Mouse (Mus musculus): Measurements from ENCODE around the gene Elavl4. TPM values are rescaled to one million over a fixed set of nuclear protein-coding genes. Genes with fewer than 3 reads are reported as not detected.

Elavl4 gene
- polyA plus RNA-seq, 1 experiment from 2014 or later: 357 TPM

- Histone ChIP-seq H3K9ac (no peak overlapping the region), H3K4me3 (replicated peaks; ENCODE audit: low read length) (no peak overlapping the region), H3K4me2 (replicated peaks) (no peak overlapping the region), H3K27me3 (ENCODE audit: control insufficient read depth, insufficient read depth, low read length) (no peaks in the 10 kb centered on the region), H3K9me3 (ENCODE audit: control insufficient read depth, low read length) (no peaks in the 10 kb centered on the region), H3K27ac (no peak overlapping the region), H3K36me3 (replicated peaks; ENCODE audit: control insufficient read depth, insufficient read depth) (no peaks in the 10 kb centered on the region), H3K4me1 (replicated peaks; ENCODE audit: control insufficient read depth, insufficient read depth, low read length) (no peaks in the 10 kb centered on the region)
- ATAC-seq (ENCODE audit: low FRiP score) (no peak), DNase-seq (ENCODE audit: low spot score) (no peak)
- 71% methylated on average over 11 of the region's 11 CpGs for WGBS
These were observed 45.1 kb downstream of the Elavl4 start for GRCm38 (mm10) chr4:110306559-110306958.

- H3K36me3 ChIP-seq (replicated peaks; ENCODE audit: control insufficient read depth, insufficient read depth): no peaks in the 10 kb centered on the region
- no peak overlapping the region for H3K4me3 ChIP-seq (replicated peaks; ENCODE audit: low read length)
- H3K9me3 ChIP-seq (ENCODE audit: control insufficient read depth, low read length): no peaks in the 10 kb centered on the region
- 94% methylated on average over 3 of the region's 3 CpGs for WGBS
- H3K27me3 ChIP-seq (ENCODE audit: control insufficient read depth, insufficient read depth, low read length): no peaks in the 10 kb centered on the region
- H3K27ac ChIP-seq: no peak overlapping the region
- ATAC-seq (ENCODE audit: low FRiP score) (no peak), DNase-seq (ENCODE audit: low spot score) (no peak)
- H3K9ac ChIP-seq: no peak overlapping the region
- H3K4me1 ChIP-seq (replicated peaks; ENCODE audit: control insufficient read depth, insufficient read depth, low read length): peaks cover 8% of the 10 kb centered on the region; the same call in 1 of the 2 replicates
- H3K4me2 ChIP-seq (replicated peaks): no peak overlapping the region
These were observed 55.9 kb downstream of the Elavl4 start for GRCm38 (mm10) chr4:110295793-110296192.

GRCm38 (mm10) chr4:110293238-110293637 lies 58.5 kb downstream of the Elavl4 start:
- no peak overlapping the region for H3K4me2 ChIP-seq (replicated peaks)
- peaks cover 11% of the 10 kb centered on the region; the same call in 1 of the 2 replicates for H3K4me1 ChIP-seq (replicated peaks; ENCODE audit: control insufficient read depth, insufficient read depth, low read length)
- no peak overlapping the region for H3K27ac ChIP-seq
- 55% methylated on average over 5 of the region's 5 CpGs for WGBS
- H3K27me3 ChIP-seq (ENCODE audit: control insufficient read depth, insufficient read depth, low read length): no peaks in the 10 kb centered on the region
- ATAC-seq (ENCODE audit: low FRiP score) (no peak), DNase-seq (ENCODE audit: low spot score) (no peak)
- no peaks in the 10 kb centered on the region for H3K9me3 ChIP-seq (ENCODE audit: control insufficient read depth, low read length)
- H3K36me3 ChIP-seq (replicated peaks; ENCODE audit: control insufficient read depth, insufficient read depth): no peaks in the 10 kb centered on the region
- H3K4me3 ChIP-seq (replicated peaks; ENCODE audit: low read length): no peak overlapping the region
- 0 out of 2 replicates have a peak overlapping the region, but pooled peaks have one; percentile 16 for H3K9ac ChIP-seq

- H3K9ac ChIP-seq: peak overlapping the region; percentile 12; the same call in 1 of the 2 replicates
- H3K4me1 ChIP-seq (replicated peaks; ENCODE audit: control insufficient read depth, insufficient read depth, low read length): peaks cover 14% of the 10 kb centered on the region
- ATAC-seq (ENCODE audit: low FRiP score): peak; percentile 25; the same call in 1 of the 2 replicates
- no peaks in the 10 kb centered on the region for H3K36me3 ChIP-seq (replicated peaks; ENCODE audit: control insufficient read depth, insufficient read depth)
- peak overlapping the region; percentile 60 for H3K4me2 ChIP-seq (replicated peaks)
- H3K9me3 ChIP-seq (ENCODE audit: control insufficient read depth, low read length): no peaks in the 10 kb centered on the region
- WGBS: 33% methylated on average over 10 of the region's 10 CpGs
- H3K27ac ChIP-seq: peak overlapping the region; percentile 66
- no peaks in the 10 kb centered on the region for H3K27me3 ChIP-seq (ENCODE audit: control insufficient read depth, insufficient read depth, low read length)
- DNase-seq (ENCODE audit: low spot score): peak; percentile 40
- H3K4me3 ChIP-seq (replicated peaks; ENCODE audit: low read length): peak overlapping the region; percentile 56; the same call in 1 of the 2 replicates
These were observed 59.2 kb downstream of the Elavl4 start for GRCm38 (mm10) chr4:110292471-110292870.

GRCm38 (mm10) chr4:110290544-110291095 lies 61.1 kb downstream of the Elavl4 start:
- Histone ChIP-seq H3K27ac (peak overlapping the region; percentile 83), H3K36me3 (replicated peaks; ENCODE audit: control insufficient read depth, insufficient read depth) (no peaks in the 10 kb centered on the region), H3K4me3 (replicated peaks; ENCODE audit: low read length) (peak overlapping the region; percentile 56), H3K4me2 (replicated peaks) (peak overlapping the region; percentile 60), H3K27me3 (ENCODE audit: control insufficient read depth, insufficient read depth, low read length) (no peaks in the 10 kb centered on the region), H3K4me1 (replicated peaks; ENCODE audit: control insufficient read depth, insufficient read depth, low read length) (peaks cover 14% of the 10 kb centered on the region), H3K9me3 (ENCODE audit: control insufficient read depth, low read length) (no peaks in the 10 kb centered on the region), H3K9ac (peak overlapping the region; percentile 62)
- DNase-seq (ENCODE audit: low spot score) (peak; percentile 74), ATAC-seq (ENCODE audit: low FRiP score) (peak; percentile 40; the same call in 1 of the 2 replicates)
- 46% methylated on average over 7 of the region's 7 CpGs for WGBS

- H3K9ac ChIP-seq: peak overlapping the region; percentile 62
- 0 out of 2 replicates have a peak, but pooled peaks have one; percentile 49 for ATAC-seq (ENCODE audit: low FRiP score)
These were observed 61.7 kb downstream of the Elavl4 start for GRCm38 (mm10) chr4:110290056-110290455.

GRCm38 (mm10) chr4:110287412-110288067 lies 64.2 kb downstream of the Elavl4 start:
- Histone ChIP-seq H3K4me3 (replicated peaks; ENCODE audit: low read length) (peak overlapping the region; percentile 56), H3K4me1 (replicated peaks; ENCODE audit: control insufficient read depth, insufficient read depth, low read length) (peaks cover 15% of the 10 kb centered on the region; the same call in 1 of the 2 replicates), H3K4me2 (replicated peaks) (peak overlapping the region; percentile 60), H3K9me3 (ENCODE audit: control insufficient read depth, low read length) (no peaks in the 10 kb centered on the region), H3K27ac (peak overlapping the region; percentile 97), H3K36me3 (replicated peaks; ENCODE audit: control insufficient read depth, insufficient read depth) (no peaks in the 10 kb centered on the region), H3K9ac (peak overlapping the region; percentile 92), H3K27me3 (ENCODE audit: control insufficient read depth, insufficient read depth, low read length) (no peaks in the 10 kb centered on the region)
- DNase-seq (ENCODE audit: low spot score): peak; percentile 88
- WGBS: 9% methylated on average over 11 of the region's 11 CpGs
- peak; percentile 80 for ATAC-seq (ENCODE audit: low FRiP score)

More at GRCm38 (mm10) chr4:110290056-110290455, 61.7 kb downstream of the Elavl4 start:
- Histone ChIP-seq H3K36me3 (replicated peaks; ENCODE audit: control insufficient read depth, insufficient read depth) (no peaks in the 10 kb centered on the region), H3K27me3 (ENCODE audit: control insufficient read depth, insufficient read depth, low read length) (no peaks in the 10 kb centered on the region), H3K9me3 (ENCODE audit: control insufficient read depth, low read length) (no peaks in the 10 kb centered on the region), H3K4me2 (replicated peaks) (peak overlapping the region; percentile 60), H3K27ac (peak overlapping the region; percentile 83), H3K4me3 (replicated peaks; ENCODE audit: low read length) (peak overlapping the region; percentile 56), H3K4me1 (replicated peaks; ENCODE audit: control insufficient read depth, insufficient read depth, low read length) (peaks cover 14% of the 10 kb centered on the region)
- DNase-seq (ENCODE audit: low spot score): no peak
- 7% methylated on average over 12 of the region's 12 CpGs for WGBS

GRCm38 (mm10) chr4:110286841-110287240 lies 64.9 kb downstream of the Elavl4 start:
- no peak for ATAC-seq (ENCODE audit: low FRiP score)
- Histone ChIP-seq H3K9me3 (ENCODE audit: control insufficient read depth, low read length) (no peaks in the 10 kb centered on the region), H3K27me3 (ENCODE audit: control insufficient read depth, insufficient read depth, low read length) (no peaks in the 10 kb centered on the region), H3K27ac (peak overlapping the region; percentile 97), H3K4me1 (replicated peaks; ENCODE audit: control insufficient read depth, insufficient read depth, low read length) (peaks cover 17% of the 10 kb centered on the region), H3K4me2 (replicated peaks) (peak overlapping the region; percentile 60), H3K9ac (peak overlapping the region; percentile 92), H3K4me3 (replicated peaks; ENCODE audit: low read length) (peak overlapping the region; percentile 56), H3K36me3 (replicated peaks; ENCODE audit: control insufficient read depth, insufficient read depth) (no peaks in the 10 kb centered on the region)
- WGBS: 14% methylated on average over 7 of the region's 7 CpGs
- DNase-seq (ENCODE audit: low spot score): no peak

- H3K9ac ChIP-seq: peak overlapping the region; percentile 92
- H3K9me3 ChIP-seq (ENCODE audit: control insufficient read depth, low read length): no peaks in the 10 kb centered on the region
- H3K27me3 ChIP-seq (ENCODE audit: control insufficient read depth, insufficient read depth, low read length): no peaks in the 10 kb centered on the region
- WGBS: 7% methylated on average over 9 of the region's 9 CpGs
- peak; percentile 66 for DNase-seq (ENCODE audit: low spot score)
- peak overlapping the region; percentile 56 for H3K4me3 ChIP-seq (replicated peaks; ENCODE audit: low read length)
- H3K4me1 ChIP-seq (replicated peaks; ENCODE audit: control insufficient read depth, insufficient read depth, low read length): peaks cover 22% of the 10 kb centered on the region
- H3K4me2 ChIP-seq (replicated peaks): peak overlapping the region; percentile 60
- H3K27ac ChIP-seq: peak overlapping the region; percentile 97
- H3K36me3 ChIP-seq (replicated peaks; ENCODE audit: control insufficient read depth, insufficient read depth): no peaks in the 10 kb centered on the region
- ATAC-seq (ENCODE audit: low FRiP score): peak; percentile 34
These were observed 65.3 kb downstream of the Elavl4 start for GRCm38 (mm10) chr4:110286371-110286781.
